Mouse (Mus musculus): ENCODE results near the gene Abr.
A peak's percentile ranks its signal among the peaks of the same experiment; 100 is the strongest.

Gene Abr

DNA sequence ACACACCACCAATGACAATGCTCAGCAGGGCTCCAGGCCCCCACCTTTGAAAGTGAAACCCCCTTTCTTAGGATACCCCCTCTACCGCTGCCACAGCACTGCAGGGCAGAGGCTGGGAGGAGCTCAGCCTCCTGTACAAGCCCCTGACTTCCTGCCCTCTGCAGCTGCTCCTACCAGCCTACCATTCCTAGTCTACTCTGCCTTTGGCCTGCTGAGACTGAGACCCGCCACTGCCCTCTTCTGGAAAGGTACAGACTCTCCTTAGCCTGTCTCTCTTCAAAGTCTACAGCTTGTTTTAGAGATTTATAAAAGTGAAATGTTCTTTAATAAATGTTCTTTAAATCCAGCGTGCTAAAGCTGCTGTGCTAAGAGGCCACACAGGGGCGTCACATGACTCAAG, 193.1 kb downstream of the Abr start:
- ATAC-seq (ENCODE audit: insufficient number of reproducible peaks, low FRiP score, low TSS enrichment): no peak

DNA sequence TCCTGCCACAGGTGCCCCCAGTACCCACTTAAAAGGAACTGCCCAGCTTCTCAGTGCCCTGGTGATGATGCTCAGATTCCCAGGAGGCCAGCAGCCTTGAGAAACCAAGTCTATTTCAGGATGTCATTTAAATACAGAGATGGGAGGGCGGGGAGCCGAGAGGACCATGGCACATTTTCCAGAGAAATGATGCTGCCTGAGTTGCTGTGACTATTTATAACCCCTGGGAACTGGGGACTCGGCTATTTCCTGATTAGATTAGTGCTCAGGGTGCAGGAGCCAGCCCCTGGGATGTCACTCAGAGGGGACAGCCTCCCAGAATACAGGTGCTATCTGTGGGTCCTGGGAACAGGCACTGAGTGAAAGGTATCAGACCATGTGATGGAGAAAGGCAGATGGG, 194.3 kb downstream of the Abr start:
- no peak for ATAC-seq (ENCODE audit: insufficient number of reproducible peaks, low FRiP score, low TSS enrichment)

- ATAC-seq (ENCODE audit: insufficient number of reproducible peaks, low FRiP score, low TSS enrichment): no peak
Measured at GRCm38 (mm10) chr11:76425749-76426148, 196.4 kb downstream of the Abr start.

DNA sequence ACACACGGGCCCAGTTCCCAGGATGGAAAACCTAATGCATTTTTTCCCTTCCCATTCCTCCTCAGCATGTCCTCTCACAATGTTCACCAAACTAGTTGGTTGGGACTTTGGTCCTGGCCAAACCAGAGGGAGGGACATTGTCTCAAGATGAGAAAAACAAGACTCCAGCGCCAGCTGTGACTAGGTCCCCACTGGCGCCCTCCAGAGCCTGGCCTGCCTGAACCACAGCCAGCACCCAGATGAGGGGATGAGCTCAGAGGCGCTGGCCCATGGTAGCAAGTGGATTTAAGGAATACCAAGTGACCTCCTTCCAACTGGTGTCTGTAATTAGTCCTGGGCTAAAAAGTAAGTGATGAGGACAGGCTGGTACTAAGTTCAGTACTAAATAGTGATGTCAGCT, 201.2 kb downstream of the Abr start:
- no peak for ATAC-seq (ENCODE audit: insufficient number of reproducible peaks, low FRiP score, low TSS enrichment)

- no peak for ATAC-seq (ENCODE audit: insufficient number of reproducible peaks, low FRiP score, low TSS enrichment)
Measured at GRCm38 (mm10) chr11:76419179-76419578, 202.9 kb downstream of the Abr start.

DNA sequence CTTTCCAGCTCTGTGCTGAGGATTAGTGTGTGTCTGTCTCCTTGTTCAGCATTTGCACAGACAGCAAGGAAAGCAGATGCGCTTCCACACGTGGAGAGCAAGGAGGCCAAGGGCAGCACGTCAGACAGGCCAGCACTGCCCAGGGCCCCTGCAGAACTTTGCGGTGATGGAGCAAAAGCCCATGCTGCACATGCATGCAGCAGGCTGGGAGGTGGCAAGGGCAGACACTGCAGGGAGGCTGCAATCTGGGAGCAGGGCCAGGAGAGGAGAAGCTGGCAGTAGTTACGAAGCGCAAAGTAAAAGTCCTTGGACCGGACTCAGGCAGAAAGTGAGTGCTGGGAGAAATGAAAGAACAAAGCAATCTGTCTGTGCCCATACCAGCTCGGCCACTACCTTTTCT, 203.7 kb downstream of the Abr start:
- no peak for ATAC-seq (ENCODE audit: insufficient number of reproducible peaks, low FRiP score, low TSS enrichment)

- no peak for ATAC-seq (ENCODE audit: insufficient number of reproducible peaks, low FRiP score, low TSS enrichment)
Measured at GRCm38 (mm10) chr11:76415985-76416384, 206.1 kb downstream of the Abr start.

DNA sequence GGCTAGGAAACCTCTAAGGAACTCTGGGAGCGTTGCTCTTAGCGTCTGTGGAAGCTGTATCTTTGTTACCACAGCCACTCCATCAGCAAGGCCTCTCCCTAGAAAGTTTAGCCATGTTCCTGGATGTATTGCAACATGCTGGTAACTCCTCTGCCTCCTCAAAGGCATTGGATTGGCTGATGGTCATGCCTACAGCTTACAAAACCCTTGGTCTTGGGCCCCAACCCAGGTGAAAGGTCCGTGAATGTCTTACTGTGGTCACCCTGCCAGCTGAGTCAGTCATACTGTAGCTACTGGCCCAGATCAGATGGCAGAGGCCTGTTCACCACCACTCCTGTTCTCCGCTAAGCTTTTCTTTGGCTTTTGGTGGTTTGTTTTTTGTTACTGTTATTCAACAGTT, 207.1 kb downstream of the Abr start:
- ATAC-seq (ENCODE audit: insufficient number of reproducible peaks, low FRiP score, low TSS enrichment): no peak

- no peak for ATAC-seq (ENCODE audit: insufficient number of reproducible peaks, low FRiP score, low TSS enrichment)
Measured at GRCm38 (mm10) chr11:76413202-76413601, 208.9 kb downstream of the Abr start.

- no peak for ATAC-seq (ENCODE audit: insufficient number of reproducible peaks, low FRiP score, low TSS enrichment)
Measured at GRCm38 (mm10) chr11:76410826-76411225, 211.3 kb downstream of the Abr start.

DNA sequence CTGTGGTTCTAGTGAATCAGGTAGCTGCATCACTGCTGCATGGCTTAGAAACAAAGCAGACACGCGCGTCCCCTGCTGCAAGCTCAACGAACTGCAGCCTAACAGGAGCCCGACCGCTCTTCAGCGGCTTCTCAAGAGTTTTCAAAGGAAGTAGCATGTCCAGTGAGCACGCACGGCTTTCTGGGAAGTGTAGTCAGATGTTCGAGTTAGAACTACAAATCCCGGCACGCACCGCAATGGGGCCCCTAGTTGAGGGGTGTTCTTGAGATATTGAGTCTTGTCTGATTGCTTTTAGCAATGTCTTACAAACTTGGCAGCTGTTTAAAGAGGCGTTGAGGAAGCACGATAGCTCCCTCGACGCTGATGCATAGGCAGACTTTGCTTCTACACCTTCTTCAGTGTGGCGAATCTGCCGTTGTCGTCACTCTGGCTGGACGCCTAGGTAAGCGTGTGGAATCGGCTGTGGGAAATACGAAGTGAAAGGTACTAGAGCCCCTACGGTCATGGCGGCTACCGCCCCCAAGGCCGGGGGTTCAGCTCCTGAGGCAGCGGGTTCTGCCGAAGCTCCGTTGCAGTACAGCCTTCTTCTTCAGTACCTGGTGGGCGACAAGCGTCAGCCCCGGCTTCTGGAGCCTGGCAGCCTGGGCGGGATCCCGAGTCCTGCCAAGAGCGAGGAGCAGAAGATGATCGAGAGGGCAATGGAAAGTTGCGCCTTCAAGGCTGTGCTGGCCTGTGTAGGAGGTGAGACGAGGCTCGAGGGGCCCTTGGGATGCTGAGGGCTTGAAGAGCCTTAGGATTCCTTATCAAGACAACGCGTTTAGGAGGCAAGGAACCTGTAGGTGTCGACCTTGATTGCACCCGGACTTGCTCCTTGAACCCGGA, 215.2 kb downstream of the Abr start, which contains the start of gene Timm22:
Gene Timm22, plus strand, starts transcription at position 251 of the 882 bp plus-strand sequence.
- ATAC-seq (ENCODE audit: insufficient number of reproducible peaks, low FRiP score, low TSS enrichment): peak; percentile 97

DNA sequence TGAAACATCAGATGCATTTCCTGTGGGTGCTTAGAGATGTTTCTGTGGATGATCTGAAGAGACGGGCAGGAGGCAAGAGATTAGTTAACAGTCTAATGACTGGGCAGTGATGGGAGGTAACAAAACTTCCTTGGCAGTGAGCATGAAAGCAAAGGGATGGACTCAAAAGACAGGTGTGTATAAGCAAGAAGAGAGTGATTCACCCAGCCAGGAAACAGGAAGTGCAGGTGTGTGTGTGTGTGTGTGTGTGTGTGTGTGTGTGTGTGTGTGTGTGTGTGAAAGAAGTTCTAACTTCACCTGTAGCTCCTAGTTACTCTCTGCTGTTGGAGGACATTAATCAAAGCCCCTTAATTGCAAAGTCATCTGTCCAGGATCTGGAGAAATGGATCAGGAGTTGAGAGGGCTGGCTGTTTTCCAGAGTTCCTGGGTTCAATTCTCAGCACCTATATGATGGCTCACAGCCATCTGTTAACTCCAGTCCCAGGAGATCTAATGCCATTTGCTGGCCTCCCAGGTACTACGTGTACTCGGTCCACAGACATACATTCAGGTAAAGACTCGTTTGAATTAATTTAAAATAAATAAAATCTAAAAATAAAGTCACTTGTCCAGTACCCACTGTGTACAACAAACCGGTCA, 216.4 kb downstream of the Abr start:
- no peak for ATAC-seq (ENCODE audit: insufficient number of reproducible peaks, low FRiP score, low TSS enrichment)

DNA sequence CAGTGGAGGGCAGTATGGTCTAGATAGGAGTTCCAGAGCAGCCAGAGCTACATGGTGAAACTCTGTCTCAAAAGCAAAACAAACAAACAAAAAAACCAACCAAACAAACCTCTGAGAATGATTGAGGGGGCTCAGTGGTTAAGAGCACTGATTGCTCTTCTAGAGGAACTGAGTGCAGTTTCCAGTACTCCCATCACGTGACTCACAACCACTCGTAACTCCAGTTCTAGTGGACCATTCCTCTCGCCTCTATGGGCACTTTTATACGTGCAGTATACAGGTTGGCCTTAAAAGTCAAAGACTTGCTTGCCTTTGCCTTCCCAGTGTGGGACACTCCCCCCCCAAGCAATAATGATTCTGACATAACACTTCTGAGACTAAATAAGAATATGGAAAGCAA, 217.0 kb downstream of the Abr start:
- ATAC-seq (ENCODE audit: insufficient number of reproducible peaks, low FRiP score, low TSS enrichment): no peak

DNA sequence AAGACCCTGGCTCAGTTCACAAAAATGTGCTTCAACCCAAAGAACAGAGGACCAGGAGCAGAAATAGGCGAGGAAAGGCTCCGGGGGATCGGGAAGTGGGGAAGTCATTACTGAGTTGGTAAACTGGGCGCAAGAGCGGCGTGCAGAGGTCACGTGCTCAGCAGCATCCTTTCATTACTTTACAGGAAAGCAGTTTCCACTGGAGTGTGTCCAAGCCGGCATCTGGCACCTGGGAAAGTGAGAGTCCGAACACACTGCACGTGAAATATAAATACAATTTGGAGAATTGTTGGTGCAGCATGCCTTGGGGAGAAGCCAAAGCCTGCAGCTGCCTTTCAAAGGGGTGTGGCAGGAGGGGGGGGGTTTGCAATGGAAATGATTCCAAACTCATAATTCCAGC, 220.7 kb downstream of the Abr start:
- ATAC-seq (ENCODE audit: insufficient number of reproducible peaks, low FRiP score, low TSS enrichment): no peak

- ATAC-seq (ENCODE audit: insufficient number of reproducible peaks, low FRiP score, low TSS enrichment): peak; percentile 46; the same call in 1 of the 2 replicates
Measured at GRCm38 (mm10) chr11:76399587-76400330, 222.4 kb downstream of the Abr start.

- peak; percentile 61; the same call in 1 of the 2 replicates for ATAC-seq (ENCODE audit: insufficient number of reproducible peaks, low FRiP score, low TSS enrichment)
Measured at GRCm38 (mm10) chr11:76398798-76399586, 223.1 kb downstream of the Abr start, which contains the start of gene Nxn. Gene Nxn, minus strand, starts transcription at chr11:76399140.

- no peak for ATAC-seq (ENCODE audit: insufficient number of reproducible peaks, low FRiP score, low TSS enrichment)
Measured at GRCm38 (mm10) chr11:76398312-76398797, 223.8 kb downstream of the Abr start.

DNA sequence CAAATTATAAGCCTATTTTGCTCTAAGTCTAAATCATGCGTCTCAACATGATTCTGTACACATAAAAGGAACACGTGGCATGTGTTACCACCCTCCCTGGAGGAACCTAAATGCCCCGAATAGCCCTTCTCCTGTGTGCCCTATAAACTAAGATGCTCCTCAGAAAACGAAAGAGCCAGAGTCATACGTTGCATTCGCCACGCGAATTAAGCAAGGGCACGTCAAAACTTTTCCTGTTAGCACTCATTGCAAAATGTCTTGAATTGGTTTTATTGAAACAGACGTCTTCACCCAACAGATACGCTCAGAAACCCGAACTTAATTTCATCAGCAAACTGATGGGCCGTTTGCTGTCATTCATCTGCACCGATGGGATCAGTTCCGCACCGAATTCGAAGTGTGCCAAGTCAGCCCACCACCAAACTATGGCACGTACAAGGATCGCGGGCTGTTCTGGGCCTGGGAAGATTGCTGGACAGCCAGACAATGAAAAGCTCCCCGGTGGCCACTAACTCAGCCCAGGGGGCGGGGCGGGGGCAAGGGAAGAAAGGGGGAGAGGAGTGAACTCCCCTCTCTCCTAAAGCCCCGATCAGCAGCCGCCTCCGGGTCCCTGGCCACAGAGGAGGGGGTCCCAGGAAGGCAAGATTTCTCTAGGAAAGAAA, 224.3 kb downstream of the Abr start:
- ATAC-seq (ENCODE audit: insufficient number of reproducible peaks, low FRiP score, low TSS enrichment): no peak

GRCm38 (mm10) chr11:76392996-76393395, 229.1 kb downstream of the Abr start:
- ATAC-seq (ENCODE audit: insufficient number of reproducible peaks, low FRiP score, low TSS enrichment): no peak

Data from cerebellum, adult (tissue).